Mouse (Mus musculus) heart, postnatal 10 days (tissue): ENCODE results near the gene Mfsd7a. TPM values are rescaled to one million over a fixed set of nuclear protein-coding genes. Genes with fewer than 3 reads are reported as not detected.
A peak's percentile ranks its signal among the peaks of the same experiment; 100 is the strongest.
"Not testable (repeated sequence)": the region's sequence is repeated elsewhere in the genome, so short reads cannot be mapped to it uniquely, and the experiment has no call there.

Source experiments
- DNase-seq, 2 experiments: peaks; one replicate each; pipeline ENCODE4 v3.0.0; 2021
- intact Hi-C: fragments of 180-260 bp; cut with DNase I; formaldehyde crosslinking; loops from one replicate; pipeline ENCODE4 v1.15.1; 2025
- total RNA-seq, 2 experiments: library from RNA; stranded (reverse); gene quantifications; 2 replicates each; pipeline ENCODE4 v1.2.3; 2021

The Mfsd7a gene
- 1 to 10 TPM in 1 of 2 experiments, under 1 TPM in 1; 0.77 to 1.3 TPM for total RNA-seq

DNA sequence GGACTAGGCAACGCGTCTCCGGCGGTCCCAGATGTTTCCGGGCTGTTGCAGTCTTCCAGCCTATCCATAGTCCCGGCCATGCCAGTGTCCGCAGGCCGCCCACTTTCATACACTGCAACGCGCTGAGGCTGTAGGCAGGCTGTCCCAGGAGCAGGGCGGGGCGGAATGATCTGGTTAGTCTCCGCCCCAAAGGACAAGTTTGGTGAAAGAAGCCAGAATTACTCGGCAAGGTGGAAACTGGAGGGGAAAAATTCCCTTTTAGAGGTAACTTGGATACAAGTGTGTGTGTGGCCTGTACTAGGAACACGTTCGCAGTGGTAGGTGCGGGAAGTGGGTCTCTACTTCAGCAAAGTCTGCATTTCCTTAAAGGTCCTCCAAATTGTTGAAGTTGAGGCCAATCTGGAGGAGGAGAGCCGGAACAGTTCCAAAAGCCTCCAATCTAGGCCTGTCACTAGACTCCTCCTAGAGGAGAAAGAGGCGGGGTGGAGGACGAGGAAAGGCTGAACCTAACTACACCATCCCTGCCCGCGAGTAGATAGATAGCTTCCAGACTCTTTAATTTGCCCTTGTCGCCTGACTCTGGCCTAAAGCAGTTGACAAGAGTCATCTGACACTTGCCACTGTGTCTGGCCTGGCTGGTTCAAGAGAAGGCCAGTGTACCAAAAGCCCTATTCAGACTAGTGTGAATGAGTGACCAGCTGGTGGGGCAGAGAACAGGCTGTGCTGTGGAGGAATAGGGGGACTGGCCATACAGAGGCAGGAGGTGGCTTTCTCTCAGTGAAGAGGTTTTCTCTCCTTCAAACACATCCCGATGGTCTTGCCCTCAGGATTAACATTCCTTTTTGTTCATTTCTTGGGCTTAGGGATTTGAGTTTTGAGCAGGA lies at the start of gene Mfsd7a:
TSS of gene Mfsd7a (minus strand) at position 107 of the 884 bp plus-strand sequence.
- intact Hi-C loops: no loop called here
- DNase-seq: peak; percentile 83

DNA sequence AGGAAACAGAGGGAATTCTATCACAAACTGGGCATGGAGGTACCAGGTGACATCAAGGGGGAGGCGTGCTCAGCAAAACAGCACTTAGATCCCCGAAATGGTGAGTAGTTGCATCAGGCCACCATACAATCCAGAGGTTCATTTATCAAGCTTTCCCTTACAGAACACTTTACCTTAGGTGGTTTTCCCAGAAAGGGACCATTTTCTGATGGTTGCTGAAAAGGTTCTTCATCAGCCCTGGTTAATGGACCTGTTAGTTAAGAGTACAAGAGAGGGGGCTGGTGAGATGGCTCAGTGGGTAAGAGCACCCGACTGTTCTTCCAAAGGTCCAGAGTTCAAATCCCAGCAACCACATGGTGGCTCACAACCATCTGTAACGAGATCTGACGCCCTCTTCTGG lies 37.5 kb upstream of the Mfsd7a start:
- intact Hi-C loops: not testable (repeated sequence)

DNA sequence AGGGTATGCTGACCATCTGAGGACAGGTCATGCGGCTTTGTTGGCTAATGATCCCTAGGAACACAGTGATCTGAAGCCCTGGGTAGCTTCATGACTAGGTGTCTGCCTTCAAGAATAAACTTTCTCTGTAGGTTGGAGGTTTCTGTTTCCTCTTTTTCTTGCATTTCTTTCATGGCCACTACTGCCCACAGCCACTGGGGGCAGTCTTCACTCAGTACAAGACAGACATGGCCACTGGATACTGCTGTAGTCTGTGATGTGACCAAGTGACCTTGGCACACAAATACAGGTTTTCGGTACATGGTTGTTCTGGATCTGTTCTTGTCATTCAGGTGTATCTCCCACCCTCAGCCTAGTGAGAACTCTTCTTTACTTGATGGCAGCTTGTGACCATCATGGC lies 36.5 kb upstream of the Mfsd7a start:
- intact Hi-C loops: no loop called here
- DNase-seq: peak in 1 of 2 experiments; percentile 31

More for the DNA sequence above, 37.5 kb upstream of the Mfsd7a start:
- not testable (repeated sequence) for DNase-seq

DNA sequence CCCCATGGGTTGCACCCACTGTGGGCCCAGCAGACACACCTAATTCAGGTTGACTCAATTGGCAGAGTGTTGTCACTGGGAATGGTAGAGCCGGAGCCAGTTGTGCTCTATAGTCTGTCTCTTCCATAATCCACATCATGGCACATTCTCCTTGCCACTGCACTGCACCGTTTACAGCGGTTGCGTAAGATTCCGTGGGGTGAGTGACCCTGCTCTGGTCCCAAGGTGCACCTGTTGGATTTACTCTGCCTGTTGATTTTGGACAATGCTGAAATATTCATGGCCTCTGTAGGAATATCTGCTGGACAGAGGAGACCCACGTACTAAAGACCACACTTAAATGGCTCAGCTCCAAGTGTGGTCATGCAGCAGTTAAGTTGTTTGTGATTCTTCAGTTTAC lies 34.3 kb upstream of the Mfsd7a start:
- no peak for DNase-seq
- intact Hi-C loops: no loop called here

DNA sequence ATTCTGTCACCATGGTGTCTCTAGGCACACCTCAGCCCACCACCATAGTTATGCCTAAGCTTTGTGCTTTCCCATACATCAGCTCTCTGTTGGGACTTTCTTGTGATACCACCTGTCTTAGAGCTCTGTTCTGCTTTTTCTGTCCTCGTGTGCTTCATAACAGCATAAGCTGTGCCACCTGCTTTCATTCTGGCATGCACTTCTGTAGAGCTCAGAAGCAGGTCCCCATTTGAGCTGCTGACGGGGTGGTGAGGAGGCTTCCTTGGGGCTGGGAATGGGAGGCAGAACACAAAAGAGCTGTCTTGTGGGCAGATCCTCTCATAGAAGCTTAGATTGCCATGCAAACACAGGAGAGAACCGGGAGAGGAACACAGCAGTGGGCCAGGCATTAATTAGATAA lies 27.3 kb upstream of the Mfsd7a start:
- intact Hi-C loops: no loop called here
- DNase-seq: no peak

DNA sequence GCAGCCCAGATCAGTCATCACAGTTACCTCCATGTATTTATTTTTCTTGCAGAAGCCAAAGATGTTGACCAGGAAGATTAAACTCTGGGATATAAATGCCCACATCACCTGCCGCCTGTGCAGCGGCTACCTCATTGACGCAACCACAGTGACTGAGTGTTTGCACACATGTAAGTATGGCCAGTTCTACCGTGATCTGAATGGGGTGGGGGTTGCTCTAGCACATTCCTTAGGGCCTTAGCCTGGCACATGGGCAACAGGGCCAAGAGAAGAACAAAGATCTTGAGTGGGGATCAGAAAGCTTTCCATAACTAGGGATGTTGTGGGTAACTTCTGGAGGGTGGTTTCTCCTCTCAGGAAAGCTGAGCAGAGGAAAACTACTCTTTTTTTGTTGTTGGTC lies 25.0 kb upstream of the Mfsd7a start:
- intact Hi-C loops: no loop called here

DNA sequence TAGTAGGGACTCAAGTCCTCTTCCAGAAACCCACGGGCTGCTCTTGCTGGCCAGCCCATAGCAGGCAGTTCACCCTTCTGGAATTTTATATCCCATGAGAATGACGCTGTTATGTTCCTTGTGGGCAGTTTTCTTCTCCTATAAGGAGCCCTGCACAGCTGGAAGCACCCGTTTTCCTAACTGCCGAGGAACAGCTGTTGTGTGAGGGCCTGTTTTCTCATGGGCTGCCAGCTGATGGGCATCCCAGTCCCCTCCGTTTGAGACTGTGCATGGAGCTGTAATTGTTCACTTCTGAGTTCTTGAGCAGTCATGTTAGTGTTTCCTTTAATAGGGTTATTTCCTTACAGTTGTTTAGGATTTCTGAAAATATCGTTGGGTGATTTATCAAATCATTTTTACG lies 20.9 kb upstream of the Mfsd7a start:
- no peak for DNase-seq
- intact Hi-C loops: no loop called here

More for the DNA sequence above, 25.0 kb upstream of the Mfsd7a start:
- no peak for DNase-seq

DNA sequence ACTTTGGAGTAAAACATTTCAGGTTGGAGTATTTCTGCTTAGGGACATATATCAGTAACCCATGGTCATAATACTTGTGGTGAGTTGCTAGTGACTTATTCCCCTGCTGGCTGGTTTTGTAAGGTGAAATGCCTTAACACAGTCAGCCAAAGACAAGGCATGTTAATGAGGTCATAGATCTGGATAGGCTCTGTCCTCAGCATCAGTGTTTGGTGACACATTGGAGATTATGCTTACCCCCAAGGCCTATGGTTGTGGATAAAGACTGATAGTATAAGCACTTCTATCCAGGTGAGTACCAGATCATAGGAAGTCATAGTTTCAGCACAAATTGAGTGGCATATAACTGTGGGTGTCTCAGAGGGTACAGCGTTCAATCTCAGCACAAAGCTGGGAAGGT lies 18.0 kb upstream of the Mfsd7a start:
- intact Hi-C loops: no loop called here
- DNase-seq: no peak

DNA sequence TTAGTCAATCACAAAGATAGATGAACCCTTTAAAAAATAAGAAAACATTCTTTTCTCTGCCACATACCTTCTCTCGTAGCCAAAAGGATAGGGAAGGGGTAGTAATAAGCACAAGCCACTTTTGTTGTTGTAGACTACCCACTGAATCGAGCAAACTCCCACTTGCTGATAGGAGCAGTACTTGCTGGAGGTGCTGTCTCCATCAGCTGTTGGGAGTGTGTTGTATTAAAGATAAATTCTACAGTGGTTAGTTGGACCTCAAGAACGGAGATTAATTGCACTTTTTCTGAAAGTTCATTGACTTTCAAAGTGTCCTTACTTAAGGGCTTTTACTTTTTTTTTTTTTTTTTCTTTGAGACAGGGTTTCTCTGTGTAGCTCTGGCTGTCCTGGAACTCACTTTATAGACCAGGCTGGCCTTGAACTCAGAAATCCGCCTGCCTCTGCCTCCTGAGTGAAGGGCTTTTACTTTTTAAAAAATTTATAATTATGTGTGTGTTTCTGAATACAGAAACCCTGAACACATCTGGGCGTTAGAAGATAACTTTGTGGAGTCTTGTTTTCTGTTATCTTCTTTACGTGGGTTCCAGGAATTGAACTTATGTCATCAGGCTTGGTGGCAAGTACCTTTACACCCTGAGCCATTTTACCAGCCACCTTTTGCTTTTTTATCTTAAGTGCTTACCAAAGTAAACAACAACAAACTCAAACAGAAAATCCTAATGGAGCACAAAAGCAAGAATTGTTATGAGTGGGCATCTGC lies 16.6 kb upstream of the Mfsd7a start:
- DNase-seq: no peak
- intact Hi-C loops: no loop called here

DNA sequence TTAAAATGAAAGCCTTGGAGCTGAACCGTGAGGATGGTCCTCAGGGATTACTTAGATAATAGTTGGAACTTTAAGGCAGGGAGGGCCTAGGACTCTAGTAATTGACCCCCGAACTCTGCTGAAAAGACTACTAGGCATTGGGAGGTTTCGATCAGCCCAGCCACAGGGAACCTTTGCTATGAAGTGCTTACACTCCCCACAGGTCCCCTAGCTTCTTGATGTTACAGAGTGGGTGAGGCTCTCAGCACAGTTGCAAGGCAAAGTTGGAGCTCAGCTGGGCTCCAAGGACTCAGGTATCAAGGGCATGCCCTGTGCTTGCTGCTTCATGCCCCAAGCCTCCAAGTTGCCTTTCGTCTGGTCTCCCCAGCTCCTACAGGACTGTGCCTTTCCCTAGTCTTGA lies 13.8 kb upstream of the Mfsd7a start:
- DNase-seq: peak in 1 of 2 experiments; percentile 17
- intact Hi-C loops: no loop called here

DNA sequence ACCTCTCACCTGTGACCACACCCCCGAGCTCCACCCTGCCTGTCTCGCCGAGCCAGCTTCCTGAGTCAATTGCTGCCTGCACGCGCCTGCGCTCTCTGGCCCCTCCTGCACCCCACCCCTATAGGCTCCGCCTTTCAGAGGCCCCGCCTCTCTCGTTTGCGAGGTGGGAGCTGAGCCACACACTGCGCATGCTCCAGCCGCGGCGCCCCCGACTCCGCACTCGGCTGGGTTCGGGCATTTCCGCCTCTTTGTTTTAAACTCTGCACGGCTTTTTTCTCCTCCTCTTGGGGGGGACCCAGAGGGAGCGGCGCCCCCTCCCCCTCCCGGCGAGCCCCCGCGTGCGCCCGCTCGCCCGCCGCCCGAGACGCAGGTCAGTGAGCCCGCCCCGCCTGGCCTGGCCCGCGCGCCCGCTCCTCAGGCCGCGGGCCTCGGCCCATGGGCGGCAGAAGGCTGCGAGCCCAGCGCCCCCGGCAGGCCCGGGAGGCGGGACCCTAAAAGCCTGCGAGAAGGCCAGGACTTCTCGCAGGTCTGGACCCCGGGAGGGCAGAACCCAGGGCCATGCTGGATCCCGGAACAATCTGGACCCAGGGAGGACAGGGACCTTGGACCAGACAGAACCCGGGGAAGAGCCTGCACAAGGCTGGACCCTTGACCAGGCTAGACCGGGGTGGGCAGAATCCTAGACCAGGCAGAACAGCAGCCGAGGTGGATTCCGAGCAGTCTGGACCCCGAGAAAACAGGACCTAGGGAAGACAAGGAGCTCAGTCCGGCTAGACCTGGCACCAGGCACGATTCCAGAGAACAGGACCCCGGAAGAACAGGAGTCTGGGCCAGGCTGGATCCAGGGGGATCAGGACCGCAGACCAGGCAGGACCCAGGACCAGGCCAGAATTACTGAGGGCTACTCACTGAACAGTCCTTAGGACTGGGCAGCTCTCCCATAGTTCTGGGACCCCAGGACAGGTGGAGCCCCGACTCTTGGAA lies 12.7 kb upstream of the Mfsd7a start, which contains the start of gene Pcgf3:
TSS of gene Pcgf3 (plus strand) at position 151 of the 984 bp plus-strand sequence.
- intact Hi-C loops: loop anchor here (2.0 kb wide), 1 partner anchor 27 kb away; the partner anchor contains the start of gene Atp5k
- peak; percentile 98 for DNase-seq

DNA sequence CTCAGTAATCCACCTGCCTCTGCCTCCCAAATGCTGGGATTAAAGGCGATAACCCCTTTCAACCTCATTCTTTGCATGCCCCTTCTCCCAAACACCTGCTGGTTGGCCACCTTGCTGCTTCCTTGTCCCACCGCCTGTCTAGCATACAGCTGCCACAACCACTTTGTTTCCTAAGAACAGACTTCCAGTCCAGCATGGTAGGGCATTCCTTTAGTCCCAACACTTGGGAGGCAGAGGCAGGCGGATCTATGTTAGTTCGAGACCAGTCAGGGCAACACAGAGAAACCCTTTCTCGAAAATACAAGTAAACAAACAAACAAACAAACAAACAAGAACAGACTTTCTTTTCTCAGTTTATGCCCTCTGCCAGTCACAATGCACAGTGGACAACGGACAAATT lies 11.8 kb upstream of the Mfsd7a start:
- DNase-seq: no peak
- intact Hi-C loops: loop anchor here (2.0 kb wide), 1 partner anchor 26 kb away; the partner anchor contains the start of gene Atp5k

DNA sequence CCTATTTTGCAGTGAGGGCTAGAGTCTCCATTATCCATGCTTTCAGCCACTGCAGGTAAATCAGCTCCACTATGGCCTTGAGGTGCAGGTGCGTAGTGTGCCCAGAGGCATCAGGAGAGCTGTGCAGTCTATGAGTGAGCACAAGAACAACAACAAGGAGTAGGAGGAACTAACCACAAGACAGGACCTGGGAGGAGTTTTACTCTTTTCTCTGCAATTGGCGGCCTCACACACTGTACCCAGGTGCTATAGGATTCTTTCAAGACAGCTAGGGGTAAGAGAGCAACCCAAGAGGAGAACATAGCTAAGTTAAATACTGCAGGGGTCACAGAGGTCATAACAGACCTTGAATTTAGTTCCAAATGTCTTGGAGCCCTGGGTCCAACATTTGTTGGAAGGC lies 10.0 kb upstream of the Mfsd7a start:
- DNase-seq: no peak
- intact Hi-C loops: no loop called here

DNA sequence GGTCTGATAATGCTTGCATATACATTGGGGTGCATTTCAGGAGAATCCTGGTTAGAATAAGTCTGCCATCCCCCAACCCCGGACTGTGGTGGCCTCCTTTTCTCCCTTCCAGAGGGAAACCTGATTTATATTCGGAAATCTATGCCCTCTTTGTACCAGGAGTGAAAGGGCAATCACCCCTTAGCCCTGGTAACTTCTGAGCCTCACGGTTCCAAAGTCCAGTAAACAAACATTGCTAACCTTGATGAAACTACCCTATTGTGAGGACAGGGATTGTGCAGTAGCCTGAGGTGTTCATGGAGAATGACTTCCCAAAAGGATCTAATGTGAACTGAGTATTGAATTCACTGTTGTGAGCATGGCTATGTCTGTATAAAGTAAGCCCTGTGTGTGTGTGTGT lies 5.4 kb upstream of the Mfsd7a start:
- intact Hi-C loops: no loop called here
- no peak for DNase-seq

DNA sequence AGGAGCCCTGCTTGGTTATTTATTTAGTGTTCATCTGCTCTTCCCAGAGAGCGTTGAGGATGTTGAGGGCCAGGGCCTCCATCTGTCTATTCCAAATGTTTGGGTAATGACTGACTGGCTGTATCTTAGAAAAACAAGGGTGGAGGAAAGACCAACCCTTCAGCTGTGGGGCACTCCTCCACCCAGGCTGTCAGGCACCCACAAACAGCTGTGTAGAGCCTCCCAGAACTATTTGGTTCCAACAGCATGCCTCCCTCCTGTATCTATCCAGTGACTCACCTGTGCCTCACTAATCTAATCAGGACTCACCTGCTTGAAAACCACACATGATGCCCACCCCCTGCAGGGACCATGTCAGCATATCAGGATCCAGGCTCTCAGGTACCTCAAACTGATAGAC lies 3.7 kb upstream of the Mfsd7a start:
- intact Hi-C loops: no loop called here
- no peak for DNase-seq

DNA sequence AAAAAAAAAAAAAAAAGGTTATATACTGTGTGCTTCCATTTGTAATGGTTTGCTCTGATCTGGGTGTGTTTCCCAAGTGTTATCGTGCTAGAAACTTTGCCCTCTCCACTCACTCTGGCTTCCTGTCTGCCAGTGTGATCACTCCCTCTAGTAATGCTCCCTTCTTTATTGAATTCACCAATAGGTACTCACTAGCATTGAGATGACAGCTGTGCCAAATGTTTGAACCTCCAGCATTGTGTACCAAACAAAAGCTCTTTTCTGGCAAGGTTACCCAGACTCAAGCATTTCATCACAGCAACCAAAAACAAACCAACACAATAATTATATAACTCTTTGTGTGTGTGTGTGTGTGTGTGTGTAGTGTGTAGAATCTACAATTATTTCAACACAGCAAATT lies 2.9 kb upstream of the Mfsd7a start:
- intact Hi-C loops: no loop called here
- DNase-seq: no peak

DNA sequence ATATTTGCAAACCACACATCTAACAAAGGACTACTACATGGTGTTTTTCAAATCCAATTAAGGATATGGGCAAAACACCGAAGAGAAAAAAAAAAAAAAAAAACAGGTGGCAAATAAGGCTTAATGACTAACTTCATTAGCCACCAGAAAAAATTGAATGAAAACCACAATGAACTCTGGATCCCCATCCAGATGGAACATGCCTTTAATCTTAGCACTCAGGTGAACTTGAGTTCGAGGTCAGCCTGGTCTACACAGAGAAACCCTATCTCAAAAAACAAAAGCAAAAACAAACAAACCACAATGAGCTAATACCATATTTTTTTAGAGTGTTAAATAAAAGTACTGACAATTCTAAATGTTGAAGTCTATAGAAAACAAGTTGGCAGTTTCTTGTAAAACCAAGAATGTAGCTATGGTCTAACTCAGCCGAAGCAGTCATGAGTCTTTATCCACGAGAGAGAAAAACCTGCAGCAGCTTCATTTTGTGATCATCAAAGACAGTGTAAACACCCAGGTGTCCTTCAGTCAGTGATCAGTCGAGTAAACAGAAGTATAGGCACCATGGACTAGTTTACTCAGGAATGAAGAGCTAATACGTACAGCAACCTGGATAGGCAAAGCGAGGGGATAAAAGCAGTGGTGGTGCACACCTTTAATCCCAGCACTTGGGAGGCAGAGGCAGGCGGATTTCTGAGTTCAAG lies 2.3 kb upstream of the Mfsd7a start:
- DNase-seq: no peak
- intact Hi-C loops: no loop called here

DNA sequence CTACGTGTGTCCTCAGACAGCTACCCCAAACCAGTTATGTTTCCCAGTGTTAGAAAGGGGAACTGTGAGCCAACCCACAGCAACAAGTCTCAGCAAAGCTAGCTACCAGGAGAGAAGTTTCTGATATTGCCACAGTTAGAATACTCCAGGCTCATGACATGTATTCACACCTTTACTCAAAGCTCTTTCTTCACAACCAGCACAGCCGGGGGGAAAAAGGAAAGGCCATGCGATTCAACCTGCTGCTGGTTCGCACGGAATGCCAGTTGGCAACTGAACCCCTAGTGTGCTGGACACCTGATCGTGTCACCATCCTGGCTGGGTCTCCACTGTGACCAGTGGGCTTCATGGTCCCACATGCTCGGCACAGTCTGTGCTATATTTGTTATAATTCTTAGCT lies 834 bp downstream of the Mfsd7a start:
- DNase-seq: no peak
- intact Hi-C loops: no loop called here

DNA sequence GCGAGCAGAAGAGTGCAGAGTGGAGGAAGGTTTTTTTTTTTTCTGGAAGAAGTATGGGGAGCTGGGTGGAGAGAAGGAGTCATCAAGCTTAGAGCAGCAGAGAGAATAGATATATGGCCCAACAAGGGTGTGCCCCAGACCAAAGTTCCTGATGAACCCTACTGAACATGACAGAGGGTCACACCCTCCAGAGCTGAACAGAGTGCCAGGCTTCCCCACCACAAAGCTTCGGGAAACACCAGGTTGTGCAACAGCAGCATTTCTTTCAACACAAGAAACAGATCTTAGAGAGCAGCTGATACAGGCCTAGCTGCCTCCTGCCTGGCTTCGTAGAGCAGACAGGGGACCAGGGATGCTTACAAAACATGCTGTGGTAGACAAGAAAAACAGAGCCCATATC lies 1.7 kb downstream of the Mfsd7a start:
- intact Hi-C loops: no loop called here
- DNase-seq: no peak

DNA sequence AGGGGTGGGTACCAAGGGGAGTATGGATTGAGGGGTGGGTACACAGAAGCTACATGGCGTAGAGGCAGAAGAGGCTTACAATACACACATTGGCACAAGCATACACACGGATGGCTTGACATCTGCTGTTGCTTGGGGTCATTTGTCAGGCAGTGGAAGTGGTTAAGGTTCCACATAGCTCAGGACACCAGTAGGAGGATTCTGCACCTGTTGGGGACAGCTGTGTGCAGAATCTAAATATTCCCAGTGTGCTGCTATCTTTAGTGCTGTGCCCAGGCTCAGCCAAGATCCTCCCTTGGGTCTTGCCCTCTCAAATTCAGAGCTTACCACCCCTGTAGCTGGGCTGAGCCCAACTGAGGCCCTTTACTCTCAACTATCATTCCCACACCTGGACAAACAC lies 12.6 kb downstream of the Mfsd7a start:
- no peak for DNase-seq
- intact Hi-C loops: no loop called here
